Mouse (Mus musculus): Measurements from ENCODE around the gene Scimp. TPM values are rescaled to one million over a fixed set of nuclear protein-coding genes. Genes with fewer than 3 reads are reported as not detected.

The Scimp gene
- polyA plus RNA-seq, 1 experiment, result 1.1 TPM

DNA sequence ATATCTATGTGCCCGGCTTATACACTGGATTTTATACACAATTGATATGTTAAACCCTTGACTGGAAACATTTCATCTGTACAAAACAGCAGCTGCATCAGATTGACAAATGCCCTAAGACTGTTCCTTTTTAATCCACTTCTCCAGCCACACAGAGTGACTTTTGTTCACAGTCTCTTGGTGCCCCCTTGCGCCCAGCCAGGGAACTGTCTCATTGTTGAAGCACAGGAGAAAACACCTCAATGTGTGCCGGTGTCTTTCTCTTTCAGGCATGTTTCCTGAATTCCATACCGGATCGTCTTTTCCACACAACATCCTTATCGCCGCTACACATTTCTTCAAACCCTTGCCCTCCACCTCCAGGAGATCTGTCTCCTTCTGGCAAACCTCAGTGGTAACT lies 56.7 kb downstream of the Scimp start:
- Histone ChIP-seq H3K4me1 (ENCODE audit: control insufficient read depth, insufficient read depth, low read length) (peaks cover 10% of the 10 kb centered on the region), H3K27ac (ENCODE audit: insufficient read depth, low read depth, low read length) (no peak overlapping the region), H3K4me3 (ENCODE audit: insufficient read depth, low read length) (no peak overlapping the region)
- TF ChIP-seq CTCF (IDR thresholded peaks at IDR 0.05; ENCODE audit: low read depth, low read length) (peak; percentile 79), POLR2A (IDR thresholded peaks at IDR 0.05; ENCODE audit: borderline replicate concordance, low read depth, low read length) (no peak)

DNA sequence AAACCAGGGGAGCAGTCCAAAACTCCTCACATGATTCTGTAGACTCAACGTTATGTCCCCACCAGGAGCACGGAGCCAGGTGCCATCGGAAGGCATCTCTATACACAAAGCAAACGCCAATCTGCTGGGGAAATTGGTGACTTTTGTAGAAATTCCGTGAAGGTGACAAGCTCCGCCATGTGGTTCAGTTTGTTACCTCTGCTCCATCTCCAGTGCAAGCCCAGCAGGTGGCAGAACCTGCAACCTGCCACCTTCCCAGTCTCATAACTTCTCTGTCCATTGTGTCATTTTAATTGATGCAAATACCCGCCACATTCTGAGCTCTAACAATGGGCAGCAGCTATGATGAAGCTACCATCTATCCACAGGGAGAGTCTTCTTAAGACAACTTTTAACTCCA lies 57.4 kb downstream of the Scimp start:
- TF ChIP-seq CTCF (IDR thresholded peaks at IDR 0.05; ENCODE audit: low read depth, low read length) (no peak), POLR2A (IDR thresholded peaks at IDR 0.05; ENCODE audit: borderline replicate concordance, low read depth, low read length) (no peak)
- Histone ChIP-seq H3K27ac (ENCODE audit: insufficient read depth, low read depth, low read length) (no peak overlapping the region), H3K4me3 (ENCODE audit: insufficient read depth, low read length) (no peak overlapping the region), H3K4me1 (ENCODE audit: control insufficient read depth, insufficient read depth, low read length) (peaks cover 10% of the 10 kb centered on the region)

- no peak overlapping the region for H3K4me3 ChIP-seq (ENCODE audit: insufficient read depth, low read length)
- TF ChIP-seq POLR2A (IDR thresholded peaks at IDR 0.05; ENCODE audit: borderline replicate concordance, low read depth, low read length), result no peak
- no peak for TF ChIP-seq CTCF (IDR thresholded peaks at IDR 0.05; ENCODE audit: low read depth, low read length)
- no peak overlapping the region for H3K27ac ChIP-seq (ENCODE audit: insufficient read depth, low read depth, low read length)
- peaks cover 10% of the 10 kb centered on the region for H3K4me1 ChIP-seq (ENCODE audit: control insufficient read depth, insufficient read depth, low read length)
Observed at GRCm38 (mm10) chr11:70754476-70754875, 57.9 kb downstream of the Scimp start.

GRCm38 (mm10) chr11:70753146-70753545 lies 59.2 kb downstream of the Scimp start:
- no peak overlapping the region for H3K27ac ChIP-seq (ENCODE audit: insufficient read depth, low read depth, low read length)
- TF ChIP-seq POLR2A (IDR thresholded peaks at IDR 0.05; ENCODE audit: borderline replicate concordance, low read depth, low read length) (no peak), CTCF (IDR thresholded peaks at IDR 0.05; ENCODE audit: low read depth, low read length) (no peak)

GRCm38 (mm10) chr11:70752337-70753017 lies 59.9 kb downstream of the Scimp start:
- H3K27ac ChIP-seq (ENCODE audit: insufficient read depth, low read depth, low read length), result no peak overlapping the region
- H3K4me3 ChIP-seq (ENCODE audit: insufficient read depth, low read length), result no peak overlapping the region
- H3K4me1 ChIP-seq (ENCODE audit: control insufficient read depth, insufficient read depth, low read length), result peaks cover 15% of the 10 kb centered on the region
- no peak for TF ChIP-seq POLR2A (IDR thresholded peaks at IDR 0.05; ENCODE audit: borderline replicate concordance, low read depth, low read length)
- no peak for TF ChIP-seq CTCF (IDR thresholded peaks at IDR 0.05; ENCODE audit: low read depth, low read length)

More at GRCm38 (mm10) chr11:70753146-70753545, 59.2 kb downstream of the Scimp start:
- no peak overlapping the region for H3K4me3 ChIP-seq (ENCODE audit: insufficient read depth, low read length)
- peaks cover 11% of the 10 kb centered on the region for H3K4me1 ChIP-seq (ENCODE audit: control insufficient read depth, insufficient read depth, low read length)

DNA sequence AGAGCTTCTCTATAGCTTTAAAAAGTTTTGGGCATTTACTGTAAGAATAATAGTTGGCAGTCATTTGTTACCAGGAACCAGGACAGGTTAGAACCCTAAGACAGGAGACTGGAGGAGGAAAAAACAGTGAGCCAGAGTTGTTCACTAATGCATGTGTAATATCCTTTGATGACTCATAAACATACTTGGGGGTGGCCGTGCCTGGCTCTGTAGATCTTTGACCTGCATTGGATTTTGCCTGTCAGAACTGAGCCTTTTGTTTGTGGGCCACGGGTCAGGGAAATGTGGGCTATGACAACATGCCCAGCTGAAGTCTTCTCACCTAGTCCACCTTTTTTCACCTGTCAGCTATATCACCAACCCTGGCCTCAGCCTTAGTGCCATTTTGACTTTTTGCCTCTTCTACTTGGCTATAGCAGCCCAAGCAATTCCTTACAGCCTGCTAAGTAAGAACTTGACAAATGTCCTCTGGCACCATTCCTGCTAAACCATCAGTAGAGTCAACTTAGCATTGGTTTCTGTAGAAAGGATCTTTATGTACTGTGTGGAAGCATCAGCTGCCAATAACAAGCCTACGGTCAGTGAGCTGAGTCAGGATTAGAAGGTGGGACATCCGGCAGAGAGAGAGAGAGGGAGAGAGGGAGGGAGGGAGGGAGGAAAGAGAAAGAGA lies 64.4 kb downstream of the Scimp start:
- TF ChIP-seq POLR2A (IDR thresholded peaks at IDR 0.05; ENCODE audit: borderline replicate concordance, low read depth, low read length) (no peak), CTCF (IDR thresholded peaks at IDR 0.05; ENCODE audit: low read depth, low read length) (no peak)
- Histone ChIP-seq H3K27ac (ENCODE audit: insufficient read depth, low read depth, low read length) (no peak overlapping the region), H3K4me3 (ENCODE audit: insufficient read depth, low read length) (no peak overlapping the region), H3K4me1 (ENCODE audit: control insufficient read depth, insufficient read depth, low read length) (peaks cover 5% of the 10 kb centered on the region)

GRCm38 (mm10) chr11:70745636-70746035 lies 66.8 kb downstream of the Scimp start:
- no peak overlapping the region for H3K4me3 ChIP-seq (ENCODE audit: insufficient read depth, low read length)
- no peak overlapping the region for H3K27ac ChIP-seq (ENCODE audit: insufficient read depth, low read depth, low read length)
- H3K4me1 ChIP-seq (ENCODE audit: control insufficient read depth, insufficient read depth, low read length), result peaks cover 7% of the 10 kb centered on the region
- TF ChIP-seq CTCF (IDR thresholded peaks at IDR 0.05; ENCODE audit: low read depth, low read length) (no peak), POLR2A (IDR thresholded peaks at IDR 0.05; ENCODE audit: borderline replicate concordance, low read depth, low read length) (no peak)

DNA sequence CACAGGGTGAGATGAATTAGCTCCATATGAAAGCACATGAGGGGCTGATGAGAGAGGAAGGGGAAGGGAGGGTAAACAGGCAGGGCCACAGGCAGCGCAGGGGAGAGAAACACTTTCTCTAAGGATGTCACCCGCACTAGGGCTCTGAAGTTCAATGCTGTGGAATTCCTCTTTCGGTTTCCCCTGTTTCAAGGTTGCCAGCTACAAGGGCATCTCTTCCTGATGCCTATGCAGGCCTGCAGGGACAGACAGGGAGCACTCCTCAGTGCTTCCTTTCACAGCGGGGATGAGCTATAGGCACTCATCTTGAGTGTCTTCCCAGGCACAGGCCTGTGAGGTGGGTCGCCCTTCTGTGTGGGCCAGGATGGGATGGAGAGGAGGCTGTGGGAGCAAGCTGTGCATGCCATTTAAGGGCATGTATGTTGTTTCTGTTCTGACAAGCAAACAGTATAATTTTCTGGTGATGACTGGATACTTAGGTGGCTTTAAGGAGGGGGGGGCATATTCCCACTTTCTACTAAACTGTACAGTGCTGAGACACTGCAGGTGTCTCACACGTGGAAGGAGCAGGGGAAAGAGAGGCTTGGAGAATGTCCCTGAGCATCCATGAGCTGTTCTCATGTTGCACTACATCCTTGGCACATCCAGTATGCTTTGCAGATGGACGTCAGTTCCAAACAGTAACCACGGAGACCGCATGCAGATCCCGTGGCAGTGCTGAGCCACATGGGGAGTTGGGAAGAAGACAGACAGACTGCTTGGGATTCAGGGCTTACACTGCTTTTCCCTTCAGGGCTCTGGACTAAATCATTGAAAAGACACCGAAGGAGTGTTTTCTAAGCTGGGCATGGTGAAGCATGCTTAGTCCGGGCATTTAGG lies 69.6 kb downstream of the Scimp start:
- TF ChIP-seq CTCF (IDR thresholded peaks at IDR 0.05; ENCODE audit: low read depth, low read length), result no peak
- no peak for TF ChIP-seq POLR2A (IDR thresholded peaks at IDR 0.05; ENCODE audit: borderline replicate concordance, low read depth, low read length)
- Histone ChIP-seq H3K27ac (ENCODE audit: insufficient read depth, low read depth, low read length) (no peak overlapping the region), H3K4me1 (ENCODE audit: control insufficient read depth, insufficient read depth, low read length) (peaks cover 13% of the 10 kb centered on the region), H3K4me3 (ENCODE audit: insufficient read depth, low read length) (no peak overlapping the region)

GRCm38 (mm10) chr11:70742117-70742516 lies 70.3 kb downstream of the Scimp start:
- Histone ChIP-seq H3K4me1 (ENCODE audit: control insufficient read depth, insufficient read depth, low read length) (peaks cover 13% of the 10 kb centered on the region), H3K4me3 (ENCODE audit: insufficient read depth, low read length) (no peak overlapping the region), H3K27ac (ENCODE audit: insufficient read depth, low read depth, low read length) (no peak overlapping the region)
- TF ChIP-seq POLR2A (IDR thresholded peaks at IDR 0.05; ENCODE audit: borderline replicate concordance, low read depth, low read length) (no peak), CTCF (IDR thresholded peaks at IDR 0.05; ENCODE audit: low read depth, low read length) (no peak)
